Mouse (Mus musculus) midbrain, embryonic 13.5 days (tissue): ENCODE results near the gene Pomgnt2. TPM values are rescaled to one million over a fixed set of nuclear protein-coding genes. Genes with fewer than 3 reads are reported as not detected.

Experiments used
- polyA plus RNA-seq: library from polyadenylated mRNA; unstranded; fragments of >200 nt; fragmentation: Nextera tagmentation; extraction: Ambion mirVana; gene quantifications from 2 replicates; pipeline ENCODE4 v1.2.1, GENCODE M21; 2015

Pomgnt2 gene
- polyA plus RNA-seq, 1 experiment from 2014 or later: 23.2 TPM

Other genes starting within 250 kb of the Pomgnt2 start
- gene Zfp651, start 237.8 kb downstream of the Pomgnt2 start, polyA plus RNA-seq: 6.7 and 12.0 TPM in 2 replicates
- gene Klhl40, start 219.5 kb downstream of the Pomgnt2 start, polyA plus RNA-seq: 0.43 and 0.69 TPM in 2 replicates
- gene Hhatl, start 204.6 kb downstream of the Pomgnt2 start, polyA plus RNA-seq: 0.24 TPM in 1 of 2 replicates, not detected in the other
- 2.8 and 5.0 TPM in 2 replicates for gene Ccdc13, start 157.6 kb downstream of the Pomgnt2 start, polyA plus RNA-seq
- gene Higd1a, start 138.7 kb downstream of the Pomgnt2 start, polyA plus RNA-seq: 146 TPM in 2 replicates
- gene Ackr2, start 98.8 kb downstream of the Pomgnt2 start, polyA plus RNA-seq: 2.1 and 2.2 TPM in 2 replicates
- gene Cyp8b1, start 80.8 kb downstream of the Pomgnt2 start, polyA plus RNA-seq: not detected in 2 replicates
- 0.89 and 0.96 TPM in 2 replicates for gene Fam198a, start 46.1 kb downstream of the Pomgnt2 start, polyA plus RNA-seq
- gene Snrk, start 120.2 kb upstream of the Pomgnt2 start, polyA plus RNA-seq: 62.4 and 64.5 TPM in 2 replicates